Mouse (Mus musculus) intestine, embryonic 16.5 days (tissue): ENCODE data around the gene Thoc6. TPM values are rescaled to one million over a fixed set of nuclear protein-coding genes. Genes with fewer than 3 reads are reported as not detected.

ENCODE experiments used
- ATAC-seq: fragments of 200-750 bp; cut with Nextera tagmentation; 2 replicates; pipeline ENCODE4 v1.8.0; 2017; ENCODE audit warnings: moderate TSS enrichment, moderate library complexity
- H3K27ac ChIP-seq: fragments of 300-500 bp; sonication (generic); 2 replicates; pipeline ENCODE4 v1.5.1; 2014; ENCODE audit warnings: mild to moderate bottlenecking, low read length
- H3K27me3 ChIP-seq: fragments of 300-500 bp; sonication (generic); replicated peaks from 2 replicates; pipeline ENCODE4 v1.6.1; 2014; ENCODE audit warnings: low read length, control low read depth, mixed read lengths; ENCODE audit not compliant: control insufficient read depth, insufficient read depth
- H3K36me3 ChIP-seq: fragments of 300-500 bp; sonication (generic); 2 replicates; pipeline ENCODE4 v1.6.1; 2014; ENCODE audit warnings: low read length, control low read depth; ENCODE audit not compliant: control insufficient read depth, insufficient read depth
- H3K4me1 ChIP-seq: fragments of 300-500 bp; sonication (generic); 2 replicates; pipeline ENCODE4 v1.6.1; 2014; ENCODE audit warnings: low read length, control low read depth, mixed read lengths; ENCODE audit not compliant: control insufficient read depth, insufficient read depth
- H3K4me2 ChIP-seq: fragments of 300-500 bp; sonication (generic); 2 replicates; pipeline ENCODE4 v1.6.1; 2014; ENCODE audit warnings: low read depth, low read length, control low read depth
- H3K4me3 ChIP-seq: fragments of 300-500 bp; sonication (generic); 2 replicates; pipeline ENCODE4 v1.5.1; 2014; ENCODE audit warnings: mild to moderate bottlenecking, low read length
- H3K9ac ChIP-seq: fragments of 300-500 bp; sonication (generic); 2 replicates; pipeline ENCODE4 v1.6.1; 2014; ENCODE audit warnings: low read depth, low read length
- H3K9me3 ChIP-seq: fragments of 300-500 bp; sonication (generic); 2 replicates; pipeline ENCODE4 v1.6.1; 2016; ENCODE audit warnings: low read length, control low read depth; ENCODE audit not compliant: control insufficient read depth
- WGBS: fragments of 180-500 bp; shearing (Covaris S2); extraction: QIAGEN DNeasy Blood & Tissue Kit; methylation state at CpG from one replicate; pipeline ENCODE4 v1.1.7; 2014; 5-methylcytosine and 5-hydroxymethylcytosine counted together
- polyA plus RNA-seq: library from polyadenylated mRNA; unstranded; fragments of >200 nt; fragmentation: Nextera tagmentation; extraction: Ambion mirVana; gene quantifications from 2 replicates; pipeline ENCODE4 v1.2.1, GENCODE M21; 2015

The Thoc6 gene
- polyA plus RNA-seq, 1 experiment from 2014 or later: 46.1 TPM

- peak overlapping the region; percentile 70 for H3K9ac ChIP-seq
Observed at GRCm38 (mm10) chr17:23700079-23700478, 26.4 kb upstream of the Thoc6 start.

DNA sequence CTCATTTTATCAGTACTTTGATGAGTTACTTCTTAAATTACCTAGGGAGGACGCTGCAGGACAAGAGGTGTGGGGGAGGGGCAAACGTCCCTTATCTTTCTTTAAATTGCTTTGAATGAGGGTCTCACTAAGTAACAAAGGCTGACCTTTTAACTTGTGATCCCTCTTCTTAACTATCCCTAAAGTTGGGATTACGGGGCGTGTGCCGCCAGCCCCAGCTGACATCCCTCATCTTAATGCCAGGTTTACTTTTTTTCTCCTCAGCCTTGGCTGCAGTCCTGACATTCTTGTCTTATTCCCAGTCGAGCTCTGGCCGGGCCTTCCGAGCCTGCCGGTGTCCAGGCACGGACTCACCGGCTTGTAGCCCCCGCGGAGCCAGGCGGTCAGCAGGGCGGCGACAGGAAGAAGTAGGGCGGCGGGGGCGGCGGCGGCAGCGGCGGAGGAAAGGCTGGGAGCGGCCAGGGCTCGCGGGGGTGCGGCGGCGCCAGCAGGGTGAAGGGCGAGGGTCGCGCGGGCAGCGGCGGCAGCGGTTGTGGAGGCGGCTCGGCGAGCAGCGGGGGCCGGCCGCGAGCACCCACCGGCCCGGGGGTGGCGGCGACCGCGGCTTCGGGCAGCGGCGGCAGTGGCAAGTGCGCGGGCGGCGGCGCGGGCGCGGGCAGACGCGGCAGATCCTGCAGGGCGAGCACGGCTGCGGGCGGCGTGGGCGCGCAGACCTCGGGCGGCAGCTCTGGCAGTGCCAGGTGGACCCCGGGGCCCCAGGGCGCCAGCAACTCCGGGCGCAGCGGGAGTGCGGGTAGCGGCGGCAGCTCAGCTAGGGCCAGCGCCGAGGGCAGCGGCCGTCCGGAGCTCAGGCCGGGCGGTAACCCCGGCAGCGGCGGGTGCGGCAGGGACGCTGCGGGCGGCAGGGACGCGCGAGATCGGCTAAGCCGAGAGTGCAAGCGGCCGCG is 25.7 kb upstream of the Thoc6 start:
- H3K4me1 ChIP-seq: peaks cover 9% of the 10 kb centered on the region; the same call in 1 of the 2 replicates
- H3K27ac ChIP-seq: no peak overlapping the region
- WGBS: under 1% methylated on average over 84 of the region's 101 CpGs
- H3K9ac ChIP-seq: peak overlapping the region; percentile 70
- no peaks in the 10 kb centered on the region for H3K9me3 ChIP-seq
- H3K27me3 ChIP-seq: peaks cover 9% of the 10 kb centered on the region; the same call in 1 of the 2 replicates
- peak overlapping the region; percentile 100 for H3K4me2 ChIP-seq
- ATAC-seq: peak; percentile 59
- no peaks in the 10 kb centered on the region for H3K36me3 ChIP-seq
- H3K4me3 ChIP-seq: peak overlapping the region; percentile 77

More at GRCm38 (mm10) chr17:23700079-23700478, 26.4 kb upstream of the Thoc6 start:
- under 1% methylated on average over 28 of the region's 28 CpGs for WGBS
- Histone ChIP-seq H3K36me3 (no peaks in the 10 kb centered on the region), H3K4me2 (peak overlapping the region; percentile 100), H3K4me1 (peaks cover 9% of the 10 kb centered on the region; the same call in 1 of the 2 replicates), H3K9me3 (no peaks in the 10 kb centered on the region), H3K4me3 (peak overlapping the region; percentile 77), H3K27me3 (peaks cover 9% of the 10 kb centered on the region; the same call in 1 of the 2 replicates), H3K27ac (no peak overlapping the region)
- ATAC-seq: peak; percentile 98

- H3K9me3 ChIP-seq: no peaks in the 10 kb centered on the region
- peaks cover 6% of the 10 kb centered on the region; the same call in 1 of the 2 replicates for H3K27me3 ChIP-seq
- no peak overlapping the region for H3K4me3 ChIP-seq
- 28% methylated on average over 3 of the region's 3 CpGs for WGBS
- H3K36me3 ChIP-seq: no peaks in the 10 kb centered on the region
- H3K9ac ChIP-seq: no peak overlapping the region
- H3K27ac ChIP-seq: no peak overlapping the region
- H3K4me2 ChIP-seq: no peak overlapping the region
- no peak for ATAC-seq
- H3K4me1 ChIP-seq: peaks cover 9% of the 10 kb centered on the region; the same call in 1 of the 2 replicates
Observed at GRCm38 (mm10) chr17:23695801-23696200, 22.1 kb upstream of the Thoc6 start.

GRCm38 (mm10) chr17:23694491-23694890 is 20.8 kb upstream of the Thoc6 start:
- Histone ChIP-seq H3K36me3 (no peaks in the 10 kb centered on the region), H3K27ac (no peak overlapping the region), H3K9me3 (no peaks in the 10 kb centered on the region), H3K27me3 (peaks cover 6% of the 10 kb centered on the region; the same call in 1 of the 2 replicates), H3K9ac (no peak overlapping the region), H3K4me3 (no peak overlapping the region), H3K4me1 (peaks cover 9% of the 10 kb centered on the region; the same call in 1 of the 2 replicates), H3K4me2 (no peak overlapping the region)
- WGBS: 25% methylated on average over 1 of the region's 1 CpGs
- ATAC-seq: peak; percentile 55; the same call in 1 of the 2 replicates

DNA sequence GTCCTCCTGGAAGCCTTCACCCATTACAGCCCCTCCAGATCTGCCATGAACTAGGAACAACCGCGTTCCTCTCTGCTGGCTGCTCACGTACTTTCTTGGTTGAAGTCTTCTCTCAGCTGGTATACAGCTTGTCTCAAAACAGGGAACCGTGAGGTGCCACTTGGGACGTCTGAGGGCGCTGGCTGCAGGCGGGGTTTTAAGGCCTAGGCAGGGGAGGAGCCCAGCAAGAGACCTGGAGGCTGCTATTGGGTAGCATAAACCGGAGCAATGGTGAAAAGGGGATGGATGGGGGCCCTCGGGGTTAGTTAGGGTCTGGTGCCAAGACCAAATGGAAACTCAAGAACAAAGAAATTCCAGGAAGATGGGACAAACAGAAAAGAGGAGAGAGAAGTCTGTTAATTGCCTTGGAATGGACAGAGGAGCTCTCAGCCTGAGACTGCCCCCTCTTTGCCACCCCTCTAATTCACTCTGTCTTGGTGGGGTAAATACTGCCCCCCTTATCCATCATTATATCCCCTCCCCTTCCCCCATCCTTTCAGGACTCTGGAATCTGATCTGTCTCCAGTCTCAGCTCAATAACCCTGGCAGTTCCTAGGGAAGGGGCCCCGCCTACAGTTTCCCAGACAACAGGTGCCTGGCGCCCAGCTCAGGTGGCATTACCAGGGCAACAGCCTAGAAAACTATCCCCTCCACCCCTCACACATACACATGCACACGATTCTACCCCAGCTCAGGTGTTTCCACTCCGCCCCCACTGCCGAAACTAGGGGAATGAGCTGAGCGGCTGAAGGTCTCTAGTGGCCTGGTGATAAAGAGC is 10.4 kb upstream of the Thoc6 start, which contains the start of gene Cldn9:
Gene Cldn9 (minus strand): TSS at position 171 of the 817 bp plus-strand sequence.
- no peak within 1 kb of the TSS for H3K4me2 ChIP-seq

DNA sequence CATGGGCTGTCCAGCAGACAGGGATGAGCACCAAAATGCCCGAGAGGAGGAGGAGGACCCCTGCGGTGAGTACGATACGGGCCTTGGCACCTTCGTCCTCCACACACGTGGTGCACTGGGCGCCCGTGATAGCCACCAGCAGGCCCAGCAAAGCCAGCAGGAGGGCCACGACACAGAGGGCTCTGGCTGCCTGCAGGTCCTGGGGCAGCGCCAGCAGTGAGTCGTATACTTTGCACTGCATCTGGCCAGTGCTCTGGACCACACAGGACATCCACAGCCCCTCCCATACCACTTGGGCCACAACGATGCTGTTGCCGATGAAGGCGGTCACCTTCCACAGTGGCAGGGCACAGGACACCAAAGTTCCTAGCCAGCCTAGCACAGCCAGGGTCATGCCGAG is 9.5 kb upstream of the Thoc6 start:
- Histone ChIP-seq H3K4me3 (no peak overlapping the region), H3K4me2 (no peak overlapping the region), H3K9ac (no peak overlapping the region), H3K36me3 (no peaks in the 10 kb centered on the region), H3K9me3 (no peaks in the 10 kb centered on the region), H3K27ac (no peak overlapping the region), H3K27me3 (peaks cover 30% of the 10 kb centered on the region; the same call in 1 of the 2 replicates), H3K4me1 (peaks cover 24% of the 10 kb centered on the region)
- 32% methylated on average over 15 of the region's 15 CpGs for WGBS
- ATAC-seq: no peak

More for the DNA sequence above, 10.4 kb upstream of the Thoc6 start, which contains the start of gene Cldn9:
- no peak within 1 kb of the TSS for H3K27ac ChIP-seq
- 22% methylated on average over 15 of the region's 15 CpGs for WGBS
- peaks cover 25% of the 10 kb centered on the region; the same call in 1 of the 2 replicates for H3K27me3 ChIP-seq
- H3K4me1 ChIP-seq: peaks cover 24% of the 10 kb centered on the region
- no peaks in the 10 kb centered on the region for H3K36me3 ChIP-seq
- no peak within 1 kb of the TSS for H3K4me3 ChIP-seq
- peak; percentile 11; the same call in 1 of the 2 replicates for ATAC-seq
- no peak within 1 kb of the TSS for H3K9ac ChIP-seq
- H3K9me3 ChIP-seq: no peaks in the 10 kb centered on the region

DNA sequence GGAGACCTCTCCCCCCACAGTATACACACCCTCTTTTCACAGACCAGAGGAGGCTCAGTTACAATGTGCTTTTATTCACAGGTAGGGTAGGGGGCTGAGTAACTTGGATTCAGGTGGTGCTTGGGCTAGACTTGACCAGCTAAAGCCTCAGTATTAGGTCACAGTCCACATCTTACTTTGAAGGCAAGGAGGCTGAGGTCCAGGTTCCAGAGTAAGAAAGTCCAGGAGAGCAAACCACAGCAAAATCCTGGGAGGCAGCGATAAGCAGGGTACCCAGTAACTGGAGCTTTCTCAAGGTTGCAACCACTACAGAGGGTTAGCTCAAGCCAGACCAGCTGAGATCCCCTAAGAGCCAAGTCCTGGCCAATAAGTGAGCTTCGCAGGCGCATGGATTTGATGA is 8.8 kb upstream of the Thoc6 start:
- Histone ChIP-seq H3K27ac (peak overlapping the region; percentile 14; the same call in 1 of the 2 replicates), H3K4me2 (no peak overlapping the region), H3K9ac (no peak overlapping the region), H3K27me3 (peaks cover 30% of the 10 kb centered on the region; the same call in 1 of the 2 replicates), H3K36me3 (no peaks in the 10 kb centered on the region), H3K4me3 (no peak overlapping the region), H3K4me1 (peaks cover 26% of the 10 kb centered on the region), H3K9me3 (no peaks in the 10 kb centered on the region)
- 0 out of 2 replicates have a peak, but pooled peaks have one; percentile 7 for ATAC-seq
- WGBS: 64% methylated on average over 3 of the region's 3 CpGs

GRCm38 (mm10) chr17:23682092-23682491 is 8.4 kb upstream of the Thoc6 start:
- peak overlapping the region; percentile 48; the same call in 1 of the 2 replicates for H3K27ac ChIP-seq
- H3K4me3 ChIP-seq: no peak overlapping the region
- H3K4me2 ChIP-seq: no peak overlapping the region
- H3K27me3 ChIP-seq: peaks cover 30% of the 10 kb centered on the region; the same call in 1 of the 2 replicates
- H3K9me3 ChIP-seq: no peaks in the 10 kb centered on the region
- 41% methylated on average over 4 of the region's 4 CpGs for WGBS
- H3K9ac ChIP-seq: 0 out of 2 replicates have a peak overlapping the region, but pooled peaks have one; percentile 20
- H3K36me3 ChIP-seq: no peaks in the 10 kb centered on the region
- peak; percentile 41 for ATAC-seq
- H3K4me1 ChIP-seq: peaks cover 28% of the 10 kb centered on the region
